Mouse (Mus musculus) hindbrain, postnatal 0 days (tissue): ENCODE measurements around the gene Btbd8. TPM values are rescaled to one million over a fixed set of nuclear protein-coding genes. Genes with fewer than 3 reads are reported as not detected.

Experiments
- ATAC-seq: fragments of 200-750 bp; cut with Nextera tagmentation; 2 replicates; pipeline ENCODE4 v1.8.0; 2017; ENCODE audit warnings: mild to moderate bottlenecking, moderate TSS enrichment, moderate library complexity
- DNase-seq: peaks from one replicate; pipeline ENCODE4 v3.0.0-alpha.2; 2015; ENCODE audit warnings: low spot score
- H3K27ac ChIP-seq: fragments of 300-500 bp; sonication (generic); 2 replicates; pipeline ENCODE4 v1.5.1; 2014; ENCODE audit warnings: mild to moderate bottlenecking
- H3K27me3 ChIP-seq: fragments of 300-500 bp; sonication (generic); 2 replicates; pipeline ENCODE4 v1.6.1; 2014; ENCODE audit warnings: low read length, mixed read lengths; ENCODE audit not compliant: insufficient read depth
- H3K36me3 ChIP-seq: fragments of 300-500 bp; sonication (generic); 2 replicates; pipeline ENCODE4 v1.6.1; 2014; ENCODE audit warnings: low read length, mixed read lengths; ENCODE audit not compliant: insufficient read depth
- H3K4me1 ChIP-seq: fragments of 300-500 bp; sonication (generic); 2 replicates; pipeline ENCODE4 v1.6.1; 2014; ENCODE audit warnings: antibody characterized with exemption, low read length, mixed read lengths; ENCODE audit not compliant: insufficient read depth
- H3K4me2 ChIP-seq: fragments of 300-500 bp; sonication (generic); 2 replicates; pipeline ENCODE4 v1.6.1; 2014; ENCODE audit warnings: low read depth, mild to moderate bottlenecking, low read length, moderate library complexity, mixed read lengths
- H3K4me3 ChIP-seq: fragments of 300-500 bp; sonication (generic); 2 replicates; pipeline ENCODE4 v1.5.1; 2014; ENCODE audit warnings: low read length
- H3K9ac ChIP-seq: fragments of 300-500 bp; sonication (generic); replicated peaks from 2 replicates; pipeline ENCODE4 v1.6.1; 2014; ENCODE audit warnings: mild to moderate bottlenecking, low read length, moderate library complexity, mixed read lengths
- H3K9me3 ChIP-seq: fragments of 300-500 bp; sonication (generic); 2 replicates; pipeline ENCODE4 v1.6.1; 2016; ENCODE audit warnings: low read length, mixed read lengths
- CTCF ChIP-seq: IDR thresholded peaks from 2 replicates; pipeline ENCODE4 v1.5.1; 2016; ENCODE audit warnings: antibody characterized with exemption, control low read depth, low read depth
- WGBS: fragments of 180-500 bp; shearing (Covaris S2); extraction: QIAGEN DNeasy Blood & Tissue Kit; methylation state at CpG from one replicate; pipeline ENCODE4 v1.1.7; 2014; 5-methylcytosine and 5-hydroxymethylcytosine counted together
- polyA plus RNA-seq: library from polyadenylated mRNA; unstranded; fragments of >200 nt; fragmentation: Nextera tagmentation; extraction: Ambion mirVana; gene quantifications from 2 replicates; pipeline ENCODE4 v1.2.1, GENCODE M21; 2015
- total RNA-seq: library from RNA; depleted of rRNA; stranded (reverse); fragments of >200 nt; gene quantifications from 2 replicates; pipeline ENCODE4 v1.2.3, GENCODE M21; 2014; rRNA removed

The Btbd8 gene
- total and polyA plus RNA-seq, 2 experiments from 2014 or later = 23.0 to 26.5 TPM

DNA sequence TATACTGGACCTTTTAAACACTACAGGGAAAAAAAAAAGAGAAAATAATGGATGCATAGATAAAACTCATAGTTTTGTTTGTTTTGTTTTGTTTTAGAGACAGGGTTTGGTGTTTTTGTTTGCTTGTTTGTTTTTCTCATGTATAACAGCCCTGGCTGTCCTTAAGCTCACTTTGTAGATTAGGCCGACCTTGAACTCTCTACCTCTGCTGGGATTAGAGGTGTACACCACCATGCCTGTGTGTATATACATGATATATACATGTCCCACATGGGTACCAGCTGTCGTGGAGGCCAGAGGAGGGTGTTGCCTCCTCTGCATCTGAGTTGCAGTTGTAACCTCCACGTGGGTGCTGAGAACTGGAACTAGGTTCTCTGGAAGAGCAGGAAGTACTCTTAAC lies 110.6 kb downstream of the Btbd8 start:
- DNase-seq (no peak), ATAC-seq (no peak)
- H3K4me1 ChIP-seq = no peaks in the 10 kb centered on the region
- no peaks in the 10 kb centered on the region for H3K27me3 ChIP-seq
- peaks cover 6% of the 10 kb centered on the region; the same call in 1 of the 2 replicates for H3K36me3 ChIP-seq
- H3K27ac ChIP-seq = no peak overlapping the region
- TF ChIP-seq CTCF = no peak
- H3K9me3 ChIP-seq = no peaks in the 10 kb centered on the region
- no peak overlapping the region for H3K4me2 ChIP-seq
- no peak overlapping the region for H3K9ac ChIP-seq
- 91% methylated on average over 3 of the region's 3 CpGs for WGBS
- H3K4me3 ChIP-seq = no peak overlapping the region

DNA sequence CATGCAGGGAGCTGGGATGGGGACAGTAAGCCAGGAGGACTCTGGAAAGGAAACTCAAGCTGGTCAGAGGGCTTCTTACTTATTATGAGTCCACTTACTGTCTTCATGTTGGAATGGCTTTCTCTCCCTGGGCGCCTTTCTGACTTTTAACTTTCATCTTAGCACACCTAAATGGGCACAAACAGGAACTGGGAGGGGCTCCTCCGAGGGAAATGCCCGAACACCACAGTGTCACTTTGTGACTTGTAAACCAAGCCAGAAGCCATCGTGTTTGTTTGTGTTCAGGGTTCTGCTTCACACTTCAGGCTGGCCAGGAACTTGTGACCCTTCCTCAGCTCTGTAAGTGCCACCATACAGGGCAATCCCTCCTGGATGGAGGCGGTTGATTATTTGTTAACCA lies 116.5 kb downstream of the Btbd8 start:
- Histone ChIP-seq H3K4me1 (no peaks in the 10 kb centered on the region), H3K9me3 (no peaks in the 10 kb centered on the region), H3K27ac (no peak overlapping the region), H3K4me2 (no peak overlapping the region), H3K4me3 (no peak overlapping the region), H3K36me3 (peaks cover 20% of the 10 kb centered on the region), H3K9ac (no peak overlapping the region), H3K27me3 (no peaks in the 10 kb centered on the region)
- TF ChIP-seq CTCF = no peak
- no peak for DNase-seq
- no peak for ATAC-seq
- 93% methylated on average over 5 of the region's 5 CpGs for WGBS

DNA sequence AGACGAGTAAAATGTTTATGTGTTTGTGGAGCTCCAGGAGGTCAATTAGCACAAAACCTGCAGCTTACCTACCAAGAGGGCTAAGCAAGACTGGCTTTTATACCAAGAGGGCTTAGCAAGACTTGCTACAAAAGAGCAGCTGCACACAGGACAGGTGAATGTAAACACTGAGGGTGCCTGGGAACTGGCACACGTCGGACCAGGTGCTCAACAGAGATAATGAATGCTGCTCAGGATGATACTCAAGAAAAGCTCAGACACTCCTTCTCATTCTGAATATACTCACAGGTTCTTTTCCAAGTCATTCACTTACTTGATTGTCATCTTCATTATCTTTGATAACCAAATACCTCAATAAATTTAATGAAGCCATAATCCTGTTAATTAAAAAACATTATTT lies 119.2 kb downstream of the Btbd8 start:
- no peaks in the 10 kb centered on the region for H3K4me1 ChIP-seq
- H3K4me2 ChIP-seq = no peak overlapping the region
- peaks cover 30% of the 10 kb centered on the region for H3K36me3 ChIP-seq
- DNase-seq = no peak
- no peak overlapping the region for H3K9ac ChIP-seq
- no peaks in the 10 kb centered on the region for H3K27me3 ChIP-seq
- no peak for ATAC-seq
- no peak for TF ChIP-seq CTCF
- H3K27ac ChIP-seq = no peak overlapping the region
- no peak overlapping the region for H3K4me3 ChIP-seq
- 89% methylated on average over 3 of the region's 3 CpGs for WGBS
- H3K9me3 ChIP-seq = no peaks in the 10 kb centered on the region

Other genes with a start within 250 kb of the Btbd8 start
- 21.7 and 21.8 TPM in 2 replicates for gene Tgfbr3, start 148.4 kb upstream of the Btbd8 start, total RNA-seq
- 4.6 and 4.8 TPM in 2 replicates for gene Tgfbr3, start 148.4 kb upstream of the Btbd8 start, polyA plus RNA-seq
- gene Brdt, start 106.8 kb upstream of the Btbd8 start, total RNA-seq = 4.8 and 5.1 TPM in 2 replicates
- 3.8 and 4.7 TPM in 2 replicates for gene Brdt, start 106.8 kb upstream of the Btbd8 start, polyA plus RNA-seq
- 1.8 and 8.1 TPM in 2 replicates for gene Ephx4, start 35.3 kb upstream of the Btbd8 start, total RNA-seq
- 5.5 and 5.9 TPM in 2 replicates for gene Ephx4, start 35.3 kb upstream of the Btbd8 start, polyA plus RNA-seq
- not detected in 2 replicates for gene Lpcat2b, start 6.4 kb upstream of the Btbd8 start, total RNA-seq
- not detected in 2 replicates for gene Lpcat2b, start 6.4 kb upstream of the Btbd8 start, polyA plus RNA-seq
- gene Gm42669, start 69.6 kb downstream of the Btbd8 start, total RNA-seq = 0.16 and 0.32 TPM in 2 replicates
- 0.43 and 0.64 TPM in 2 replicates for gene Gm42669, start 69.6 kb downstream of the Btbd8 start, polyA plus RNA-seq
- 0.10 and 0.18 TPM in 2 replicates for gene 1700028K03Rik, start 96.7 kb downstream of the Btbd8 start, total RNA-seq
- gene 1700028K03Rik, start 96.7 kb downstream of the Btbd8 start, polyA plus RNA-seq = 0.25 and 0.34 TPM in 2 replicates
- gene Rpap2, start 159.4 kb downstream of the Btbd8 start, total RNA-seq = 11.1 and 14.3 TPM in 2 replicates
- 21.5 and 23.4 TPM in 2 replicates for gene Rpap2, start 159.4 kb downstream of the Btbd8 start, polyA plus RNA-seq
- gene Glmn, start 159.9 kb downstream of the Btbd8 start, total RNA-seq = 6.6 and 17.8 TPM in 2 replicates
- 32.6 and 33.6 TPM in 2 replicates for gene Glmn, start 159.9 kb downstream of the Btbd8 start, polyA plus RNA-seq